In genomic region chr16:34414581-34414980, GRCm38 (mm10) we compare ENCODE assay signal across 8 mouse cellular contexts.
A peak's percentile ranks its signal among the peaks of the same experiment; 100 is the strongest.
DNase-seq lines count a peak whose midpoint lies in the region; ATAC-seq and TF ChIP-seq lines count a peak whose summit lies in the region.

No protein-coding gene starts in this region.

- peaks cover 54% of the 10 kb centered on the region for H3K4me1 ChIP-seq in midbrain, embryonic 13.5 days (replicated peaks)
- H3K4me1 ChIP-seq in midbrain, embryonic 10.5 days: peaks cover 49% of the 10 kb centered on the region
- H3K4me1 ChIP-seq in heart, postnatal 0 days (ENCODE audit: control insufficient read depth, insufficient read depth): peaks cover 7% of the 10 kb centered on the region; the same call in 1 of the 2 replicates

- H3K27ac ChIP-seq in midbrain, embryonic 13.5 days: peak overlapping the region; percentile 75
- H3K27ac ChIP-seq in midbrain, embryonic 10.5 days (replicated peaks): no peak overlapping the region
- peak overlapping the region; percentile 30; the same call in 1 of the 2 replicates for H3K27ac ChIP-seq in heart, postnatal 0 days (ENCODE audit: low read depth)

- TF ChIP-seq EP300 in heart, postnatal 0 days (IDR thresholded peaks at IDR 0.05; ENCODE audit: low read depth): no peak

- no peaks in the 10 kb centered on the region for H3K9me3 ChIP-seq in midbrain, embryonic 13.5 days
- H3K9me3 ChIP-seq in midbrain, embryonic 10.5 days (replicated peaks): peaks cover 4% of the 10 kb centered on the region
- no peaks in the 10 kb centered on the region for H3K9me3 ChIP-seq in heart, postnatal 0 days (replicated peaks; ENCODE audit: control insufficient read depth, low read length)

- no peaks in the 10 kb centered on the region for H3K27me3 ChIP-seq in midbrain, embryonic 13.5 days
- H3K27me3 ChIP-seq in midbrain, embryonic 10.5 days (ENCODE audit: low read depth, poor library complexity, severe bottlenecking): no peaks in the 10 kb centered on the region
- H3K27me3 ChIP-seq in heart, postnatal 0 days (ENCODE audit: control insufficient read depth, insufficient read depth, low read length): no peaks in the 10 kb centered on the region

- intact Hi-C loops in left cerebral cortex, postnatal 25 days (cut with DNase I): no loop called here

- peaks cover 4% of the 10 kb centered on the region; the same call in 1 of the 2 replicates for H3K36me3 ChIP-seq in midbrain, embryonic 13.5 days
- no peaks in the 10 kb centered on the region for H3K36me3 ChIP-seq in midbrain, embryonic 10.5 days
- no peaks in the 10 kb centered on the region for H3K36me3 ChIP-seq in heart, postnatal 0 days (replicated peaks; ENCODE audit: control insufficient read depth, insufficient read depth, low read length)

- no peak for DNase-seq in midbrain, embryonic 10.5 days (ENCODE audit: low spot score)
- peak; percentile 6 for DNase-seq in heart, postnatal 0 days (ENCODE audit: low spot score)
- DNase-seq in left cerebral cortex, postnatal 25 days (ENCODE audit: low spot score in 2 of 2): peak; percentile 60 to 87
- DNase-seq in right cerebral cortex, postnatal 10 days (ENCODE audit: low spot score in 2 of 2): peak; percentile 59 to 73
- no peak for DNase-seq in cerebellum, adult 9-11 months
- no peak for DNase-seq in testis, postnatal 14 days (ENCODE audit: low spot score)
- no peak for DNase-seq in spleen, adult 12 weeks (ENCODE audit: low spot score)

- no peak for ATAC-seq in midbrain, embryonic 13.5 days
- ATAC-seq in heart, postnatal 0 days (ENCODE audit: insufficient read depth, low read depth): peak; percentile 36; the same call in 1 of the 2 replicates

- 76% methylated on average over 7 of the region's 7 CpGs for WGBS in midbrain, embryonic 13.5 days
- WGBS in midbrain, embryonic 10.5 days: 84% methylated on average over 7 of the region's 7 CpGs
- WGBS in heart, postnatal 0 days: 55% methylated on average over 7 of the region's 7 CpGs

- H3K4me3 ChIP-seq in midbrain, embryonic 13.5 days (replicated peaks): no peak overlapping the region
- H3K4me3 ChIP-seq in midbrain, embryonic 10.5 days: no peak overlapping the region
- H3K4me3 ChIP-seq in heart, postnatal 0 days (ENCODE audit: low read depth, low read length): no peak overlapping the region

- no peak overlapping the region for H3K9ac ChIP-seq in midbrain, embryonic 13.5 days (replicated peaks)
- H3K9ac ChIP-seq in heart, postnatal 0 days (replicated peaks; ENCODE audit: low read depth, low read length): no peak overlapping the region

- no peak overlapping the region for H3K4me2 ChIP-seq in midbrain, embryonic 13.5 days (replicated peaks)
- H3K4me2 ChIP-seq in heart, postnatal 0 days (ENCODE audit: low read depth, low read length): no peak overlapping the region

- TF ChIP-seq CTCF in heart, postnatal 0 days (IDR thresholded peaks at IDR 0.05; ENCODE audit: low read depth): no peak

Comparison
In these comparisons a context has a peak if more than half of its experiments do, and no peak if none do; other contexts are left out.
1. DNase-seq: peak in heart, postnatal 0 days (single experiment), left cerebral cortex, postnatal 25 days (2 of 2) and right cerebral cortex, postnatal 10 days (2 of 2); none in midbrain, embryonic 10.5 days (single experiment), cerebellum, adult 9-11 months (single experiment), testis, postnatal 14 days (single experiment) and spleen, adult 12 weeks (single experiment).